Mouse (Mus musculus) intestine, embryonic 16.5 days (tissue): Measurements from ENCODE around the gene Fxyd6. TPM values are rescaled to one million over a fixed set of nuclear protein-coding genes. Genes with fewer than 3 reads are reported as not detected.

Source experiments
- ATAC-seq: fragments of 200-750 bp; cut with Nextera tagmentation; 2 replicates; pipeline ENCODE4 v1.8.0; 2017; ENCODE audit warnings: moderate TSS enrichment, moderate library complexity
- H3K27ac ChIP-seq: fragments of 300-500 bp; sonication (generic); 2 replicates; pipeline ENCODE4 v1.5.1; 2014; ENCODE audit warnings: mild to moderate bottlenecking, low read length
- H3K27me3 ChIP-seq: fragments of 300-500 bp; sonication (generic); replicated peaks from 2 replicates; pipeline ENCODE4 v1.6.1; 2014; ENCODE audit warnings: low read length, control low read depth, mixed read lengths; ENCODE audit not compliant: control insufficient read depth, insufficient read depth
- H3K36me3 ChIP-seq: fragments of 300-500 bp; sonication (generic); 2 replicates; pipeline ENCODE4 v1.6.1; 2014; ENCODE audit warnings: low read length, control low read depth; ENCODE audit not compliant: control insufficient read depth, insufficient read depth
- H3K4me1 ChIP-seq: fragments of 300-500 bp; sonication (generic); 2 replicates; pipeline ENCODE4 v1.6.1; 2014; ENCODE audit warnings: low read length, control low read depth, mixed read lengths; ENCODE audit not compliant: control insufficient read depth, insufficient read depth
- H3K4me2 ChIP-seq: fragments of 300-500 bp; sonication (generic); 2 replicates; pipeline ENCODE4 v1.6.1; 2014; ENCODE audit warnings: low read depth, low read length, control low read depth
- H3K4me3 ChIP-seq: fragments of 300-500 bp; sonication (generic); 2 replicates; pipeline ENCODE4 v1.5.1; 2014; ENCODE audit warnings: mild to moderate bottlenecking, low read length
- H3K9ac ChIP-seq: fragments of 300-500 bp; sonication (generic); 2 replicates; pipeline ENCODE4 v1.6.1; 2014; ENCODE audit warnings: low read depth, low read length
- H3K9me3 ChIP-seq: fragments of 300-500 bp; sonication (generic); 2 replicates; pipeline ENCODE4 v1.6.1; 2016; ENCODE audit warnings: low read length, control low read depth; ENCODE audit not compliant: control insufficient read depth
- WGBS: fragments of 180-500 bp; shearing (Covaris S2); extraction: QIAGEN DNeasy Blood & Tissue Kit; methylation state at CpG from one replicate; pipeline ENCODE4 v1.1.7; 2014; 5-methylcytosine and 5-hydroxymethylcytosine counted together
- polyA plus RNA-seq: library from polyadenylated mRNA; unstranded; fragments of >200 nt; fragmentation: Nextera tagmentation; extraction: Ambion mirVana; gene quantifications from 2 replicates; pipeline ENCODE4 v1.2.1, GENCODE M21; 2015

The Fxyd6 gene
- 65.8 and 66.7 TPM in 2 replicates for polyA plus RNA-seq

DNA sequence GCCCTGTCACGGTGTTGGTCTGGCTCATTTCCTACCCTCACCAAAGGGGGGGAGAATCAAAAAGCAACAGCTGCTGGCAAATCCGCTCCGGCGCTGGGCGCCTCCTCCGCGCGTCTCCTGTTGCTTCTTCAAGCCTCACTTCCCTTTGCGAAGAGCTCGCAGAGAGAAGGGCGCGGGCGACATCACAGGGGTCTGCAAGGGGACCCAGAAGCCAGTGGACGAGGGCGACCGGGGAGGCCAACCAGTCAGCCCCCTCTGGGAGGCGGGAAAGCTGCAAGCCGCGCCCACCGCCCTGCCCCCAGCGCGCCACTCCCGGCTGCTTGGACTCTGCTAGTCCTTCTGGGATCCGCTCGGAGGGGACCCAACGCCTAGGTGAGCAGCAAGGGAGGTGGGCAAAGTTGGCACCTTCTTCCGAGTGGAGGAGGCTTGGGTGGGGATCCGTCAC is at the start of gene Fxyd6:
Gene Fxyd6, plus strand, starts transcription at position 69 of the 445 bp plus-strand sequence.
- WGBS = under 1% methylated on average over 28 of the region's 28 CpGs
- ATAC-seq = peak; percentile 74
- H3K4me1 ChIP-seq = peaks cover 12% of the 10 kb centered on the region

DNA sequence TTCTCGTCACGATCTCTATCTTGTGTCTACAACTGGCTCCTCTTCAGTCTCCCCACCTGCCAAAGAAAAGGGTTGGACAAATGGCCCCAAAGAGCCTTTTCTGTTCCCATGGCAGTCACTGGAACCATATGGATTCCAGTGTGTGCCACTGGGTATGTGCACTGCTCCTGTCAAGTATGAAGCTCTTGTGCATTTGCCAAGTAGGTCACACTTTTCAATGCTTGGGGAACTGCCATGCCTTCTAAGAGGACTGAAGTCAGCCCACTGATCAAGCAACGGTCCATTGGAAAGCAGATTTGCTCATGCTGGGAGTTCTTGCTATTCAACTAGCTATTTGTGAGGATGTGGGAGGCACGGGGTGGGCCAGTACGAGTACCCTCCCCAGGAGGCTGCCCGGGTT is 48.5 kb upstream of the Fxyd6 start:
- Histone ChIP-seq H3K27me3 (no peaks in the 10 kb centered on the region; the same call in 1 of the 2 replicates), H3K27ac (no peak overlapping the region), H3K4me1 (peaks cover 9% of the 10 kb centered on the region), H3K4me3 (no peak overlapping the region), H3K36me3 (no peaks in the 10 kb centered on the region), H3K4me2 (no peak overlapping the region), H3K9ac (no peak overlapping the region), H3K9me3 (no peaks in the 10 kb centered on the region)
- WGBS = 84% methylated on average over 6 of the region's 6 CpGs
- no peak for ATAC-seq

More for the DNA sequence above, at the start of gene Fxyd6:
- H3K27ac ChIP-seq = peak within 1 kb of the TSS; percentile 41; the same call in 1 of the 2 replicates
- H3K4me2 ChIP-seq = peak within 1 kb of the TSS; percentile 94
- H3K9ac ChIP-seq = peak within 1 kb of the TSS; percentile 68
- no peaks in the 10 kb centered on the region for H3K9me3 ChIP-seq
- H3K27me3 ChIP-seq = no peaks in the 10 kb centered on the region; the same call in 1 of the 2 replicates
- no peaks in the 10 kb centered on the region for H3K36me3 ChIP-seq
- peak within 1 kb of the TSS; percentile 49 for H3K4me3 ChIP-seq

DNA sequence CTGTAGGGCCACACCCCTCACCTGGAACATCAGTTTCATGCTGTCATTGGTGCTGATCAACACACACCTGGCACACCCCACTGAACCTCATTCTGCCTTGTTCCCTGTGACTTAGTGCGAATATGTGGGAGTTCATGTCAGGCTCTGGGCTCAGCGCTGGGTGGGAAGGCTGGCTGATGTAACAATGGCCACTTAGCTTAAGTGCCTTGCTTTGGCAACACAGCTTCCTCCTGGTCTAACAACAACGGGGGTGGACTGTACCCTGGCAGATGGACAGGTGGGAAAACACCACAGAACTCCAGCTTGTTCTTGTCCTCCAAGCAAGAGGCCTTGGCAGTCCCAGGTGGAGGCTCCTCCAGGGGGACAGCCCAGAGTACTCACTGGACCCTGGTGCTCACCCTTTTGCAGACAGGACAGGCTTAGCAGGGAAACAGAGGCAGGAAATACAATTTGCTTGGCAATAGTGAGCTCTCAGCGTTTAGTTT is 48.0 kb upstream of the Fxyd6 start:
- 75% methylated on average over 4 of the region's 4 CpGs for WGBS
- Histone ChIP-seq H3K9ac (no peak overlapping the region), H3K4me3 (no peak overlapping the region)

DNA sequence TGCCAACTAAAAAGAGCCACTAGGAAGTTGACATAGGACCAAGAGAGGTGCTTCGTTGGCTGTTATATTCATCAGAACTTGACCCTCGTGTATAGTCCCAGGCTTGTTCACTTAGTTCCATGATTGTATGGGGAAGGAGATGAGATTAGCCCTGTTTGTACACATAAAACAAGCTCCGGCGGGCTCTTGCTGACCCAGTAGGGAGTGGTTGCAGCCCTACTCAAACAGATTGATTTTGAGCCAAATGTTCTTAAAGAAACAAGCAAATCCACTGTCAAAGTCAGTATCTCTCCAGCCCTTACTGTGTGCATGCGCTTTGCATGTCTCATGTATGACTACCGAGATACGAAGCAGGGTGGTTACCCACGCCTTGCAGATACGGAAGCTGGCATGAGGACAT is 43.6 kb upstream of the Fxyd6 start:
- ATAC-seq = no peak
- Histone ChIP-seq H3K36me3 (no peaks in the 10 kb centered on the region), H3K27ac (no peak overlapping the region), H3K9ac (no peak overlapping the region), H3K4me1 (no peaks in the 10 kb centered on the region), H3K27me3 (no peaks in the 10 kb centered on the region), H3K9me3 (no peaks in the 10 kb centered on the region), H3K4me3 (no peak overlapping the region), H3K4me2 (no peak overlapping the region)
- 81% methylated on average over 9 of the region's 9 CpGs for WGBS

More for the DNA sequence above, 48.0 kb upstream of the Fxyd6 start:
- no peak for ATAC-seq
- H3K27me3 ChIP-seq = no peaks in the 10 kb centered on the region; the same call in 1 of the 2 replicates
- no peak overlapping the region for H3K4me2 ChIP-seq
- H3K9me3 ChIP-seq = no peaks in the 10 kb centered on the region
- H3K4me1 ChIP-seq = peaks cover 8% of the 10 kb centered on the region
- no peaks in the 10 kb centered on the region for H3K36me3 ChIP-seq
- no peak overlapping the region for H3K27ac ChIP-seq

GRCm38 (mm10) chr9:45328263-45328662 is 41.7 kb upstream of the Fxyd6 start:
- H3K4me3 ChIP-seq = no peak overlapping the region
- WGBS = 85% methylated on average over 4 of the region's 4 CpGs
- no peaks in the 10 kb centered on the region for H3K27me3 ChIP-seq
- H3K27ac ChIP-seq = no peak overlapping the region
- no peak for ATAC-seq
- no peak overlapping the region for H3K4me2 ChIP-seq
- no peaks in the 10 kb centered on the region for H3K36me3 ChIP-seq
- H3K4me1 ChIP-seq = no peaks in the 10 kb centered on the region
- H3K9me3 ChIP-seq = no peaks in the 10 kb centered on the region
- no peak overlapping the region for H3K9ac ChIP-seq

GRCm38 (mm10) chr9:45329577-45329976 is 40.4 kb upstream of the Fxyd6 start:
- Histone ChIP-seq H3K27me3 (no peaks in the 10 kb centered on the region), H3K4me2 (no peak overlapping the region), H3K4me1 (no peaks in the 10 kb centered on the region), H3K36me3 (no peaks in the 10 kb centered on the region), H3K9ac (no peak overlapping the region), H3K9me3 (no peaks in the 10 kb centered on the region), H3K4me3 (no peak overlapping the region), H3K27ac (no peak overlapping the region)
- 90% methylated on average over 6 of the region's 6 CpGs for WGBS
- ATAC-seq = no peak

DNA sequence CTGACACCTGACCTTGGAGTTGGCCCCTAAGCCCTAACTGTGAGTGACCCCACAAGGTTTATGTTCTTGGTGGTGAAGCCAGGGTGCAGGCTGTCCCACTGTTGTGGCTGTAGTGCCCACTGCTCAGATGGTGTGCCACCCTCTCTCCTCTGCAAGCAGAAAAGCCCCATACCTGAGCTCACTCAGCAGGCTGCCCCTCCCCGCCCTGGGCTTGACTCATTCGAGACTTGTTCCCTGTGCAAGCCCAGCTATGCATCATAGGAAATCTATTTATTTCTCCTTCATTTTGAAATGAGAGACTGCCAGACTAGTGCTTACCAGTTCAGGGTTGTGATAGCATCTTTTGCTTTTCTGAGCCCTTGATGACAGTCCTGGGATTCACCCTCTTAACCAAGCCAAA is 32.6 kb upstream of the Fxyd6 start:
- no peak overlapping the region for H3K4me3 ChIP-seq
- WGBS = 65% methylated on average over 2 of the region's 2 CpGs
- H3K4me2 ChIP-seq = no peak overlapping the region
- H3K36me3 ChIP-seq = no peaks in the 10 kb centered on the region
- no peak for ATAC-seq
- no peak overlapping the region for H3K27ac ChIP-seq
- H3K9ac ChIP-seq = no peak overlapping the region
- no peaks in the 10 kb centered on the region for H3K4me1 ChIP-seq
- H3K27me3 ChIP-seq = no peaks in the 10 kb centered on the region
- no peaks in the 10 kb centered on the region for H3K9me3 ChIP-seq

- Histone ChIP-seq H3K36me3 (no peaks in the 10 kb centered on the region), H3K27me3 (no peaks in the 10 kb centered on the region), H3K27ac (no peak overlapping the region), H3K9ac (no peak overlapping the region), H3K4me3 (no peak overlapping the region), H3K4me2 (no peak overlapping the region), H3K4me1 (no peaks in the 10 kb centered on the region), H3K9me3 (no peaks in the 10 kb centered on the region)
- 92% methylated on average over 3 of the region's 3 CpGs for WGBS
- ATAC-seq = no peak
Observed at GRCm38 (mm10) chr9:45343066-45343465, 26.9 kb upstream of the Fxyd6 start.

GRCm38 (mm10) chr9:45345516-45345915 is 24.5 kb upstream of the Fxyd6 start:
- Histone ChIP-seq H3K27ac (no peak overlapping the region), H3K9me3 (no peaks in the 10 kb centered on the region), H3K9ac (no peak overlapping the region), H3K36me3 (no peaks in the 10 kb centered on the region), H3K4me1 (no peaks in the 10 kb centered on the region), H3K4me2 (no peak overlapping the region), H3K27me3 (no peaks in the 10 kb centered on the region), H3K4me3 (no peak overlapping the region)
- 77% methylated on average over 2 of the region's 2 CpGs for whole genome bisulfite sequencing
- no peak for ATAC-seq

DNA sequence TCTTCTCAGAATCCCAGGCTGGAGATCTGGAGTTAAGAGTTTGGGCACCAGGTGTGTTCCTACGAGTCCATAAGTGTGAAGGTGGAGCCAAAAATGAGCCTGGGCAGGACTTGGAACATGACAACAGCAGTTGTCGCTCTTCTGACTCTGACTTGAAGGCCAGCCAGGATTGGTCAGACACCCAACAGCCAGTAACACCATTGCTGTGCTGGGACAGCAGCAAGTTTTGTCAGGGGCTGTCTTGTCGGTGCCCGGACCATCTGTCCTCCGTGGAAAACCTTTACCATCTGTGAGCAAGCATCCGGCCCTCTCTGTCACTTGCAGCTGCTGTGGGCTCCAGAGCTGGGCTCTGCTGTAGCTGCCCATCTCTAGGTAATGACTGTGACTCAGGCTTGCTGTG is 23.7 kb upstream of the Fxyd6 start:
- Histone ChIP-seq H3K27ac (no peak overlapping the region), H3K27me3 (no peaks in the 10 kb centered on the region), H3K4me3 (no peak overlapping the region), H3K36me3 (no peaks in the 10 kb centered on the region), H3K4me2 (no peak overlapping the region), H3K9me3 (no peaks in the 10 kb centered on the region), H3K9ac (no peak overlapping the region), H3K4me1 (no peaks in the 10 kb centered on the region)
- 65% methylated on average over 6 of the region's 6 CpGs for WGBS
- no peak for ATAC-seq
